Mouse (Mus musculus): ENCODE measurements around the gene Dnah6. TPM values are rescaled to one million over a fixed set of nuclear protein-coding genes. Genes with fewer than 3 reads are reported as not detected.
A peak's percentile ranks its signal among the peaks of the same experiment; 100 is the strongest.

Dnah6 gene
- polyA plus RNA-seq, 1 experiment from 2014 or later, result not detected

- no peak overlapping the region for H3K27ac ChIP-seq
- no peaks in the 10 kb centered on the region for H3K79me2 ChIP-seq (ENCODE audit: inconsistent target)
- no peaks in the 10 kb centered on the region for H3K36me3 ChIP-seq (ENCODE audit: inconsistent target)
- WGBS (ENCODE audit: missing documents), result 81% methylated on average over 8 of the region's 8 CpGs
- H3K4me3 ChIP-seq (ENCODE audit: inconsistent target), result no peak overlapping the region
These were observed 208.5 kb downstream of the Dnah6 start for GRCm38 (mm10) chr6:73012931-73013330.

DNA sequence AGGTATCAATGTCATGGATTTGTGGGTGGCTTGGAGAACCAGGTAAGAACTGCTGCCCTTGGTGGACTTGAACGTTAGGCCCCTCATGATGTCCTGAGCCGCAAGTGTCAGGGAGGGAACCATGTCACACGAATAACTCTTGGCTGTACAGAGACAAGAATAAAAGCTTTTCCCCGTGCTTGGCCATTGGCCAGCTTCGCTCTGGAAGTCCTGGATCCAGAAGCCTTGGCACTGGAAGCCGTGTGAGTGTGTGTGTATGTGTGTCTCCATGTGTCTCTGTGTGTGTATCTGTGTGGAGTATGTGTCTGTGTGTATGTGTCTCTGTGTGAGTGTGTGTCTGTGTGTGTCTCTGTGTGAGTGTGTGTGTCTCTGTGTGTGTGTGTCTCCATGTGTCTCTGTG is 209.6 kb downstream of the Dnah6 start:
- H3K27ac ChIP-seq, result no peak overlapping the region
- no peaks in the 10 kb centered on the region for H3K36me3 ChIP-seq (ENCODE audit: inconsistent target)
- H3K4me3 ChIP-seq (ENCODE audit: inconsistent target), result no peak overlapping the region
- 89% methylated on average over 6 of the region's 6 CpGs for WGBS (ENCODE audit: missing documents)
- H3K79me2 ChIP-seq (ENCODE audit: inconsistent target), result no peaks in the 10 kb centered on the region

- 44% methylated on average over 6 of the region's 6 CpGs for WGBS (ENCODE audit: missing documents)
- Histone ChIP-seq H3K4me3 (ENCODE audit: inconsistent target) (no peak overlapping the region), H3K36me3 (ENCODE audit: inconsistent target) (no peaks in the 10 kb centered on the region), H3K27ac (no peak overlapping the region), H3K79me2 (ENCODE audit: inconsistent target) (no peaks in the 10 kb centered on the region)
These were observed 211.4 kb downstream of the Dnah6 start for GRCm38 (mm10) chr6:73010073-73010472.

- no peak overlapping the region for H3K4me3 ChIP-seq (ENCODE audit: inconsistent target)
- 96% methylated on average over 5 of the region's 5 CpGs for WGBS (ENCODE audit: missing documents)
- H3K27ac ChIP-seq, result no peak overlapping the region
- H3K79me2 ChIP-seq (ENCODE audit: inconsistent target), result no peaks in the 10 kb centered on the region
- no peaks in the 10 kb centered on the region for H3K36me3 ChIP-seq (ENCODE audit: inconsistent target)
These were observed 217.8 kb downstream of the Dnah6 start for GRCm38 (mm10) chr6:73003601-73004000.

GRCm38 (mm10) chr6:73002391-73002790 is 219.1 kb downstream of the Dnah6 start:
- H3K27ac ChIP-seq, result no peak overlapping the region
- H3K79me2 ChIP-seq (ENCODE audit: inconsistent target), result no peaks in the 10 kb centered on the region
- WGBS (ENCODE audit: missing documents), result 60% methylated on average over 1 of the region's 1 CpGs
- no peak overlapping the region for H3K4me3 ChIP-seq (ENCODE audit: inconsistent target)
- H3K36me3 ChIP-seq (ENCODE audit: inconsistent target), result no peaks in the 10 kb centered on the region

DNA sequence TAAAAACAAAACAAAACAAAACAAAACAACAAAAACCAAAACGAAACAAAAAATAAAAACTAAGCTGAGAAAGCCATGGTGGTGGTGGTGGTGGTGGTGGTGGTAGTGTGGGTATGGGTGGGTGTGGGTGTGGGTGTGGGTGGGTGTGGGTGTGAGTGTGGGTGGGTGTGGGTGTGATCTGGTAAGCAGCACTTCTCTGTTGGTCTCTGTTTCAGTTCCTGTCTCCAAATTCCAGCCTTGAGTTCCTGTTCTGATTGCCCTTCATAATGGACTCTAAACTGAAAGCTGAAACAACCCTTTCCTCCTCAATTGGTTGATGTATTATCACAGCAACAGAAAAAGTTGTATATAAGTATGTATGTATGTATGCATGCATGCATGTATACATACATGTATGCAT is 222.6 kb downstream of the Dnah6 start:
- Histone ChIP-seq H3K79me2 (ENCODE audit: inconsistent target) (no peaks in the 10 kb centered on the region), H3K27ac (no peak overlapping the region), H3K36me3 (ENCODE audit: inconsistent target) (no peaks in the 10 kb centered on the region), H3K4me3 (ENCODE audit: inconsistent target) (no peak overlapping the region)
- WGBS (ENCODE audit: missing documents), result no CpG with 5 or more reads among the region's 1 CpGs

DNA sequence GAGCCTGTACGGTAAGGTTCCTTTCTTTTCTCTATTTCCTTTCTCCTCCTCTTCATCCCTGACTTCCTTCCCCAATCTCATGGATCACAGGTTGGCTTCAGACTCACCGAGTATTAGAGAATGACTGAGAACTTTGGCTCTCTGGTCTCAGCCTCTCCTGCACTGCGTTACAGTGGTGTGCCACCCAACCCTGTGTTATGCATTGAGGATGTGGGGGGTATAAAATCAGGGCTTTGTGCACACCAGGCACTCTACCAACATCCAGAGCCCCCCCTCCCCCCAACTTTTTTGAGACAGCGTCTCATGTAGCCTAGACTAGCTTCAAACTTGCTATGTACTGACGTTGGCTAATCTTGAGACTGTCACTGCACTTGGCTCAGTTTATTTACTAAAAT is 227.8 kb downstream of the Dnah6 start:
- WGBS (ENCODE audit: missing documents), result 70% methylated on average over 5 of the region's 5 CpGs
- Histone ChIP-seq H3K4me3 (ENCODE audit: inconsistent target) (no peak overlapping the region), H3K27ac (no peak overlapping the region)

GRCm38 (mm10) chr6:72993054-72993687 is 228.3 kb downstream of the Dnah6 start:
- 50% methylated on average over 8 of the region's 8 CpGs for WGBS (ENCODE audit: missing documents)
- no peaks in the 10 kb centered on the region for H3K79me2 ChIP-seq (ENCODE audit: inconsistent target)
- no peak overlapping the region for H3K4me3 ChIP-seq (ENCODE audit: inconsistent target)
- no peak overlapping the region for H3K27ac ChIP-seq
- H3K36me3 ChIP-seq (ENCODE audit: inconsistent target), result no peaks in the 10 kb centered on the region

More for the DNA sequence above, 227.8 kb downstream of the Dnah6 start:
- H3K36me3 ChIP-seq (ENCODE audit: inconsistent target), result no peaks in the 10 kb centered on the region
- H3K79me2 ChIP-seq (ENCODE audit: inconsistent target), result no peaks in the 10 kb centered on the region

DNA sequence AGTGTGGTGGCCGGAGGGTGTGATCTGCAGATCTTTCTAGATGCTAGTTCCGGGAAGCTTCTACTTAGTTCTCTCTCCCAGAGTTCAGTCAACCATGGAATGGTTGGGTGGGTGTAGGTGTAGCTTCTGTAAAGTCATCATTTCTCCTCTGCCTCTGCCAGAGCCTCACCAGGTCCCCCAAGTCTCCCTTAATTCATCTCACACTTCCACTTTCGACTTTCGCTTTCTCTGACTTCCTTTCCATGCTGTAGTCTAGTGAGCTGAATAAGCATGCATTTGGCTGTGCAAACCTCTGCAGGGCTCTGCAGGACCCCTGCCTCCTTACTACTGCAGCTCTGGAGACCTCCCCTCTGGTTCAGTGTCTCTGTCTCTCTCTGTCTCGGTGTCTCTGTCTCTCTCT is 231.2 kb downstream of the Dnah6 start:
- no peaks in the 10 kb centered on the region for H3K36me3 ChIP-seq (ENCODE audit: inconsistent target)
- peak overlapping the region; percentile 12; the same call in 1 of the 2 replicates for H3K27ac ChIP-seq
- H3K79me2 ChIP-seq (ENCODE audit: inconsistent target), result no peaks in the 10 kb centered on the region
- no peak overlapping the region for H3K4me3 ChIP-seq (ENCODE audit: inconsistent target)
- WGBS (ENCODE audit: missing documents), result 25% methylated on average over 5 of the region's 5 CpGs

DNA sequence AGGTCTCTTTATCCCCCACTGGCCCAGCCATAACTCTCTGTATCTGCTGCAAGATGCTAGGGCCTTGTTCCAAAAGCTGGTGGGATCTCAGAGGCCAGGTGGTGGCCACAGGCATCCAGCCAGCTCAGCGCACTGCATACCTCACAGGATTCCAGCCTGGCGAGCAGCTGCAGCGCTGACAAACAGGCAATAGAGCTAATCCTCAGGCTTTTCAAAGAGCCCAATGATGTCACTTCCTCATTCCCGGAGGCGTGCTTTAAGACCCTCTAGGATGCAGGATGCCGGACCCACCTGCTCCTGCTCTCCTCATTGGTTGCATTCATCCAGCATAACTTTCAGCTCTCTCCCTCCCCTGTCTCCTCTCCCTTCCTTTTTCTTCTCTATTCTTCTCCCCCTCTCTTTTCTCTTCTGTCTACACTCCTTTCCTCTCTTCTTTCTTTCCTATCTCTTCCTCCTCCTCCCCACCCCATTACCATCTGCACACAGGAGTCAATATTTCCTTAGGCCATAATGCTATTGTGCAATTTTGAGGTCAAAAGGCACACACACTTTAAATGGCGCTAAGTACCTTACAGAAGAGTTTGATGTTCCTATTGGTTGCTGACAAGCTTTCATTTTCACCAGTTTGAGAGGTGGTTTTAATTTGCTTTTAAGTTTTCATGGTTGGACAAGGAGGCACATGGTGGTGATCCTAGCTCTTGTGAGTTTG is 232.3 kb downstream of the Dnah6 start:
- 47% methylated on average over 7 of the region's 7 CpGs for WGBS (ENCODE audit: missing documents)
- no peaks in the 10 kb centered on the region for H3K36me3 ChIP-seq (ENCODE audit: inconsistent target)
- no peaks in the 10 kb centered on the region for H3K79me2 ChIP-seq (ENCODE audit: inconsistent target)
- H3K4me3 ChIP-seq (ENCODE audit: inconsistent target), result no peak overlapping the region
- H3K27ac ChIP-seq, result 0 out of 2 replicates have a peak overlapping the region, but pooled peaks have one; percentile 12

DNA sequence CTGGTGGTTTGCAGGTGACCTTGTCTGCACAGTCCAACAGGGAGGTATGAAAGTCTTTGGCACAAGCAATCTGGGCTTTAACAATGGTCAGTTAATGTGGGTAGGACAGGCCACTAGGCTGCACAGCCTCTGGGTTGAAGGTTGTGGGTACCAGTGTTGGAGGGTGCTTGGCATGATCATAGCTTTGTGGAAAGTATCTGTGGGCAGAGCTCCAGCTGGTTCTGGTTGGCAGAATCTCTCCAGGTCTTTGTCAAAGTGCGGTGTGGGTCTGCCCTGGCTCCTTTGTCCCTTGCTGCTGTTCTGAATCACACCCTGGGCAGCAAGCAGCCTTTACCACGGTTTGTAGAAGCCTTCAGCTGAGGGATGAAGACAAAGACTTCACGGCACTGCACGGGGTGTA is 238.9 kb downstream of the Dnah6 start:
- H3K27ac ChIP-seq, result no peak overlapping the region

DNA sequence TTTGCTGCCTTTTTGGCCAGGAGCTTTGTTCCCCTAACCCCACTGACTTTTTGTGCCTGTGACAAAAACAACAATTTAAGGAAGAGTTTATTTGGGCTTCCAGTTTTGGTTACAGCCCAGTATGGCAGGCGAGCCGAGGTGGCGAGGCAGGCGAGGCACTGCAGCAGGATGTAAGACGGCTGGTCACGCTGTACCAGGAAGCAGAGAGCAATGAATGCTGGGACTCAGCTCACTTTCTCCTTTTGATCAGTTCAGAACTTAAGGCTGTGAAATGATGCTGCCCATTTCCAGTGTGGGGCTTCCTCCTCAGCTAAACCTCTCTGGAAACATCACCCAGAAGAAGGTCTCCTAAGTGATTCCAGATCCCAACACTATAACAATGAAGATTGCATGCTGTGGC is 239.6 kb downstream of the Dnah6 start:
- Histone ChIP-seq H3K4me3 (ENCODE audit: inconsistent target) (no peak overlapping the region), H3K79me2 (ENCODE audit: inconsistent target) (no peaks in the 10 kb centered on the region), H3K27ac (no peak overlapping the region), H3K36me3 (ENCODE audit: inconsistent target) (no peaks in the 10 kb centered on the region)
- WGBS (ENCODE audit: missing documents), result 54% methylated on average over 6 of the region's 6 CpGs

More for the DNA sequence above, 238.9 kb downstream of the Dnah6 start:
- 91% methylated on average over 4 of the region's 4 CpGs for WGBS (ENCODE audit: missing documents)
- H3K79me2 ChIP-seq (ENCODE audit: inconsistent target), result no peaks in the 10 kb centered on the region
- H3K4me3 ChIP-seq (ENCODE audit: inconsistent target), result no peak overlapping the region
- H3K36me3 ChIP-seq (ENCODE audit: inconsistent target), result no peaks in the 10 kb centered on the region

- no peak overlapping the region for H3K27ac ChIP-seq
- WGBS (ENCODE audit: missing documents), result 90% methylated on average over 9 of the region's 9 CpGs
- H3K36me3 ChIP-seq (ENCODE audit: inconsistent target), result no peaks in the 10 kb centered on the region
- H3K79me2 ChIP-seq (ENCODE audit: inconsistent target), result no peaks in the 10 kb centered on the region
- H3K4me3 ChIP-seq (ENCODE audit: inconsistent target), result no peak overlapping the region
These were observed 240.3 kb downstream of the Dnah6 start for GRCm38 (mm10) chr6:72981124-72981651.

DNA sequence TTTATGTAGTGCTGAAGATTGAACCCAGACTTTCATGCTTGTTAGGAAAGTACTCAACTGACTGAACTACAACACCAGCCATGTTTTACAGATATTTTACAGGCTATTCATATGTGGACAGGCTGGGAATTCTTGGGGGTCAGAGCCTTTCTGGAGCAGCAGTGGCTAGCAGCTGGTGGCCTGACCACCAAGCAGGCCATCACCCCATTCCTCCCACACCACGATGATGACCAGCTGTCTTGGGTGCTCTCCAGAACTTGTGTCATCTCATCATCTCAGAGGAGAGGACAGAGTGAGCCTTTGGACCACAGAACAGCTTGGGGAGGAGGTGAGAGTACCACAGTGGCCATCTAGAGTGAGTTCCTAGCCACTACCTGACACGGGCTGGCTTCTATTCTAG is 244.6 kb downstream of the Dnah6 start:
- Histone ChIP-seq H3K4me3 (ENCODE audit: inconsistent target) (no peak overlapping the region), H3K27ac (no peak overlapping the region), H3K36me3 (ENCODE audit: inconsistent target) (no peaks in the 10 kb centered on the region), H3K79me2 (ENCODE audit: inconsistent target) (no peaks in the 10 kb centered on the region)
- 90% methylated on average over 2 of the region's 2 CpGs for WGBS (ENCODE audit: missing documents)

- no peaks in the 10 kb centered on the region for H3K36me3 ChIP-seq (ENCODE audit: inconsistent target)
- 64% methylated on average over 3 of the region's 3 CpGs for WGBS (ENCODE audit: missing documents)
- no peak overlapping the region for H3K4me3 ChIP-seq (ENCODE audit: inconsistent target)
These were observed 250.4 kb downstream of the Dnah6 start for GRCm38 (mm10) chr6:72971074-72971473.

More at GRCm38 (mm10) chr6:72971074-72971473, 250.4 kb downstream of the Dnah6 start:
- H3K79me2 ChIP-seq (ENCODE audit: inconsistent target), result no peaks in the 10 kb centered on the region
- no peak overlapping the region for H3K27ac ChIP-seq

Measured in macrophage (primary cell).